Mouse (Mus musculus): ENCODE measurements around the gene Mief2. TPM values are rescaled to one million over a fixed set of nuclear protein-coding genes. Genes with fewer than 3 reads are reported as not detected.

Mief2 gene
- total and polyA plus RNA-seq, 2 experiments from 2014 or later, result 19.5 to 26.5 TPM

- DNase-seq (ENCODE audit: low spot score) (peak; percentile 80), ATAC-seq (ENCODE audit: insufficient read depth, low read depth) (peak; percentile 80)
- Histone ChIP-seq H3K4me1 (ENCODE audit: control insufficient read depth, insufficient read depth) (peaks cover 22% of the 10 kb centered on the region), H3K4me2 (ENCODE audit: low read depth, low read length) (peak within 1 kb of the TSS; percentile 61), H3K27me3 (ENCODE audit: control insufficient read depth, insufficient read depth, low read length) (no peaks in the 10 kb centered on the region), H3K36me3 (replicated peaks; ENCODE audit: control insufficient read depth, insufficient read depth, low read length) (peaks cover 47% of the 10 kb centered on the region), H3K9me3 (replicated peaks; ENCODE audit: control insufficient read depth, low read length) (no peaks in the 10 kb centered on the region), H3K27ac (ENCODE audit: low read depth) (peak within 1 kb of the TSS; percentile 91), H3K9ac (replicated peaks; ENCODE audit: low read depth, low read length) (peak within 1 kb of the TSS; percentile 91), H3K4me3 (ENCODE audit: low read depth, low read length) (peak within 1 kb of the TSS; percentile 89)
- TF ChIP-seq EP300 (IDR thresholded peaks at IDR 0.05; ENCODE audit: low read depth) (no peak), CTCF (IDR thresholded peaks at IDR 0.05; ENCODE audit: low read depth) (peak; percentile 53)
- WGBS, result under 1% methylated on average over 60 of the region's 71 CpGs
Measured at GRCm38 (mm10) chr11:60726601-60727391, 1.4 kb upstream of the Mief2 start, which contains the start of gene Flii. Flii (minus strand) TSS chr11:60727263.

- TF ChIP-seq EP300 (IDR thresholded peaks at IDR 0.05; ENCODE audit: low read depth) (no peak), CTCF (IDR thresholded peaks at IDR 0.05; ENCODE audit: low read depth) (no peak)
- H3K4me3 ChIP-seq (ENCODE audit: low read depth, low read length), result peak overlapping the region; percentile 89
- peaks cover 45% of the 10 kb centered on the region for H3K36me3 ChIP-seq (replicated peaks; ENCODE audit: control insufficient read depth, insufficient read depth, low read length)
- DNase-seq (ENCODE audit: low spot score), result no peak
- peak overlapping the region; percentile 61 for H3K4me2 ChIP-seq (ENCODE audit: low read depth, low read length)
- peaks cover 22% of the 10 kb centered on the region for H3K4me1 ChIP-seq (ENCODE audit: control insufficient read depth, insufficient read depth)
- peak; percentile 7; the same call in 1 of the 2 replicates for ATAC-seq (ENCODE audit: insufficient read depth, low read depth)
- H3K27me3 ChIP-seq (ENCODE audit: control insufficient read depth, insufficient read depth, low read length), result no peaks in the 10 kb centered on the region
- peak overlapping the region; percentile 91 for H3K27ac ChIP-seq (ENCODE audit: low read depth)
- no peaks in the 10 kb centered on the region for H3K9me3 ChIP-seq (replicated peaks; ENCODE audit: control insufficient read depth, low read length)
- H3K9ac ChIP-seq (replicated peaks; ENCODE audit: low read depth, low read length), result peak overlapping the region; percentile 91
- 4% methylated on average over 12 of the region's 12 CpGs for WGBS
Measured at GRCm38 (mm10) chr11:60727392-60728140, 632 bp upstream of the Mief2 start.

GRCm38 (mm10) chr11:60729217-60729641 is 1.0 kb downstream of the Mief2 start:
- TF ChIP-seq CTCF (IDR thresholded peaks at IDR 0.05; ENCODE audit: low read depth) (no peak), EP300 (IDR thresholded peaks at IDR 0.05; ENCODE audit: low read depth) (no peak)
- Histone ChIP-seq H3K36me3 (replicated peaks; ENCODE audit: control insufficient read depth, insufficient read depth, low read length) (peaks cover 32% of the 10 kb centered on the region), H3K4me1 (ENCODE audit: control insufficient read depth, insufficient read depth) (peaks cover 22% of the 10 kb centered on the region), H3K27ac (ENCODE audit: low read depth) (peak overlapping the region; percentile 91), H3K27me3 (ENCODE audit: control insufficient read depth, insufficient read depth, low read length) (no peaks in the 10 kb centered on the region), H3K9me3 (replicated peaks; ENCODE audit: control insufficient read depth, low read length) (no peaks in the 10 kb centered on the region), H3K4me3 (ENCODE audit: low read depth, low read length) (peak overlapping the region; percentile 89), H3K4me2 (ENCODE audit: low read depth, low read length) (peak overlapping the region; percentile 61), H3K9ac (replicated peaks; ENCODE audit: low read depth, low read length) (0 out of 2 replicates have a peak overlapping the region, but pooled peaks have one; percentile 91)
- no peak for DNase-seq (ENCODE audit: low spot score)
- no peak for ATAC-seq (ENCODE audit: insufficient read depth, low read depth)
- WGBS, result 66% methylated on average over 6 of the region's 6 CpGs

- no peak for ATAC-seq (ENCODE audit: insufficient read depth, low read depth)
- Histone ChIP-seq H3K9me3 (replicated peaks; ENCODE audit: control insufficient read depth, low read length) (no peaks in the 10 kb centered on the region), H3K9ac (replicated peaks; ENCODE audit: low read depth, low read length) (no peak overlapping the region), H3K27ac (ENCODE audit: low read depth) (no peak overlapping the region), H3K4me3 (ENCODE audit: low read depth, low read length) (no peak overlapping the region), H3K4me1 (ENCODE audit: control insufficient read depth, insufficient read depth) (peaks cover 22% of the 10 kb centered on the region), H3K27me3 (ENCODE audit: control insufficient read depth, insufficient read depth, low read length) (no peaks in the 10 kb centered on the region), H3K36me3 (replicated peaks; ENCODE audit: control insufficient read depth, insufficient read depth, low read length) (peaks cover 23% of the 10 kb centered on the region), H3K4me2 (ENCODE audit: low read depth, low read length) (no peak overlapping the region)
- no peak for TF ChIP-seq CTCF (IDR thresholded peaks at IDR 0.05; ENCODE audit: low read depth)
- no peak for TF ChIP-seq EP300 (IDR thresholded peaks at IDR 0.05; ENCODE audit: low read depth)
- DNase-seq (ENCODE audit: low spot score), result no peak
- 76% methylated on average over 9 of the region's 9 CpGs for WGBS
Measured at GRCm38 (mm10) chr11:60730169-60730568, 2.0 kb downstream of the Mief2 start.

- no peak overlapping the region for H3K4me2 ChIP-seq (ENCODE audit: low read depth, low read length)
- no peak overlapping the region for H3K27ac ChIP-seq (ENCODE audit: low read depth)
- no peaks in the 10 kb centered on the region for H3K9me3 ChIP-seq (replicated peaks; ENCODE audit: control insufficient read depth, low read length)
- WGBS, result 89% methylated on average over 14 of the region's 14 CpGs
- peaks cover 16% of the 10 kb centered on the region for H3K4me1 ChIP-seq (ENCODE audit: control insufficient read depth, insufficient read depth)
- peaks cover 23% of the 10 kb centered on the region for H3K36me3 ChIP-seq (replicated peaks; ENCODE audit: control insufficient read depth, insufficient read depth, low read length)
- no peak overlapping the region for H3K4me3 ChIP-seq (ENCODE audit: low read depth, low read length)
- ATAC-seq (ENCODE audit: insufficient read depth, low read depth) (no peak), DNase-seq (ENCODE audit: low spot score) (no peak)
- H3K9ac ChIP-seq (replicated peaks; ENCODE audit: low read depth, low read length), result no peak overlapping the region
- TF ChIP-seq EP300 (IDR thresholded peaks at IDR 0.05; ENCODE audit: low read depth) (no peak), CTCF (IDR thresholded peaks at IDR 0.05; ENCODE audit: low read depth) (no peak)
- H3K27me3 ChIP-seq (ENCODE audit: control insufficient read depth, insufficient read depth, low read length), result no peaks in the 10 kb centered on the region
Measured at GRCm38 (mm10) chr11:60731251-60731650, 3.1 kb downstream of the Mief2 start.
